Mouse (Mus musculus): Measurements from ENCODE around the gene Aqp8.

GRCm38 (mm10) chr7:123419984-123420383 is 42.1 kb upstream of the Aqp8 start:
- TF ChIP-seq CTCF (conservative IDR thresholded peaks at IDR 0.05; ENCODE audit: low read length) (no peak), NANOG (IDR thresholded peaks at IDR 0.05; ENCODE audit: borderline replicate concordance, low read length) (no peak)

All from E14TG2a.4 (cell line).